Mouse (Mus musculus): ENCODE data around the gene Tssk3.
"Not testable (repeated sequence)": the region's sequence is repeated elsewhere in the genome, so short reads cannot be mapped to it uniquely, and the experiment has no call there.

Gene Tssk3

DNA sequence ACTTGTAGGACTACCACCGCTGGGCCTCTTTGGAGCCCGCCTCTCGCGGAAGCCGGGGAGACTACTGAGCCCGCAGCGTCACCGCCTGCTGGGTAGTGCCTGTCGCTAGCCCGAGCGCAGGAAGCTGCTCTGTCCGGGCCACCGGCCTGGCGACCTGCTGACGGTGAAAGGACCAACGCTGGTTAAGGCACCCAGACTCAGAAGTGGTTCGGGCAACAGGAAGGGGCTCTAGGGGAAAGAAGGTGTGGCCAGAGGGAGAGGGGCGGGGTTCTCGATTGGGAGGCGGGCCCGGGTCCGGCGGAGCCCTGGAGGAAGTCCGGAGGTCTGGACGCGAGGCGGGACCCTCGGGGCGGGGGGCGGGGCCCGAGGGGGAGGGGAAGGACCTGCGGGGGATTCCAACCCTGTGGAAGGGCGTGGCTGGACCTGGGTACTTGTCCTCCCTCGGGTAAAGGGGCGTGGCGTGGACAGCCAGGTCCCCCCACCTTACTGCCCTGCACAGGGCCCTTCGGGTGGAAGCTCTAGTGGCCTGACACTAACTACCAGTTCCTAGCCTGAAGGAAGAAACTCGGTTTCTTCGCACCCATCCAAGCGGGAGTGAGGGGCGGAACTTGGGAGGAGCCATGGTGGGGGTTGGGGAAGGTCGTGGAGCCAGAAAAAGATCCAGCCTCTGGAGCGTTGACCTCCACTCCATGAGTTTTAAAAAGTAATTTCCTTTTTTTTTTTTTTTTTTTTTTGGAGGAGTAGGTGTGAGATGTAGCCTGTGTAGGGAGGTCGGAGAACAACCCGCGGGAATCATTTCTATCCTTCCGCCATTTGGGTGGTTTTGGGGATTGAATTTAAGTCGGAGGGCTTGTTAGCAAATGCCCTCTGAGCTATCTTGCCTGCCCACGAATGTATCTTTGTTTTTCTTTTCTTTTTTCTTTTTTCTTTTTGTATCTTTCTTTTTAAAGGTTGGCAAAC lies 10.1 kb upstream of the Tssk3 start:
- peak; percentile 96 for DNase-seq

DNA sequence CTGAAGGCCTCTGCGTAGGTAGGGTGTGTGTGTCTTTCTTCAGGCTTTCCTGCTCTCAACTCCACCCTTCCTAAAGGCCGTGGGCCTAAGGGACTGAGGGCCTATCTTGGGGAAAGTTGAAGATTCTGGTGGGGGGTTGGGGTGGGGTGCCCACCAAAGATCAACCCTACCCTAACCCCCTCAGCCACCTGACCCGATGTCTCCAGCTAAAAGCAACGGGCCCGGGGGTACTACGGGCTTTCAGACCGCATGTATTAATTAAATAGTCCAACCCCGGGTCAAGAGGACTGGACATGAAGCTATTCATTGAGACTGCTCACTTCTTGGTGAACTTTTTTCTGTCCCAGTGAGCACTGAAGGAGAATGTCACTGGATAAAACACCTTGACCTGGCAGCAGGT lies 9.2 kb upstream of the Tssk3 start:
- no peak for DNase-seq

DNA sequence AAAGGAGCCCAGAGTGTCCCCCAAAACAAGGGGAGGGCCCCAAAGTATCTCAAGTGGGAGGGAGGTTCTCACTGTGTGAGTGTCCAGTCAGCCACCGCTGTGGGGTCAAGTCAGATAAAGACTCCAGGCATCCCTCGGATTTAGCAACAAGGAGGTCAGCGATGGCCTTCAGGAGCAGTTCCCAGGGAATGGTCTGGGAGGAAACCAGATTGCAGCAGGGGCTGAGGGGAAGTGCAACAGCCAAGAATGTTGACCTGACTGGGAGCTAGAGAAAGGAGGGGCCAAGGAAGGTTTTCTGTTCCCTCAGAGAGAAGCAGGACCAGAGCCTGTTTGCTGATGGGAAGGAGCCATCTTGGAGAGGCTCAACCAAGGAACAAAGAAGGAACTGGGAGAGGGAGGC lies 8.1 kb upstream of the Tssk3 start:
- peak; percentile 48 for DNase-seq

DNA sequence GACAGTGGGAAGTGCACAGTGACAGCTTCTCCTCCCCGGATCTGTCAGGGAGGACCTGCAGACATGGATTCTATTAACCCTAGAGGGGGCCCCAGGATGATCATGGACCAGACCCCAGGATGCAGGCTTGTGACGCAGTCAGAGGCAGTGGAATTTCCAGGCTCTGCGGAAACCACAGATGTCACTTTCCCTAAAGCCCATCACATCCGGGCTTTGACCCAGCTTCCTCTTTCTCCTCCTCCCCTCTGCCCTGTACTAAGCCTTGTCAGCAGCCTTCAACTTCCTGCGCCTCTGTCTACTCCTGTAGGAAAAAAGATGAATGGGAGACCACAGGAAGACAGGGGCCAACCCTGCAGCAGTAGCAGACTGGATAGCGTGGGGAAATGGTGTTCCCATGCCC lies 5.8 kb upstream of the Tssk3 start:
- DNase-seq = peak; percentile 81

DNA sequence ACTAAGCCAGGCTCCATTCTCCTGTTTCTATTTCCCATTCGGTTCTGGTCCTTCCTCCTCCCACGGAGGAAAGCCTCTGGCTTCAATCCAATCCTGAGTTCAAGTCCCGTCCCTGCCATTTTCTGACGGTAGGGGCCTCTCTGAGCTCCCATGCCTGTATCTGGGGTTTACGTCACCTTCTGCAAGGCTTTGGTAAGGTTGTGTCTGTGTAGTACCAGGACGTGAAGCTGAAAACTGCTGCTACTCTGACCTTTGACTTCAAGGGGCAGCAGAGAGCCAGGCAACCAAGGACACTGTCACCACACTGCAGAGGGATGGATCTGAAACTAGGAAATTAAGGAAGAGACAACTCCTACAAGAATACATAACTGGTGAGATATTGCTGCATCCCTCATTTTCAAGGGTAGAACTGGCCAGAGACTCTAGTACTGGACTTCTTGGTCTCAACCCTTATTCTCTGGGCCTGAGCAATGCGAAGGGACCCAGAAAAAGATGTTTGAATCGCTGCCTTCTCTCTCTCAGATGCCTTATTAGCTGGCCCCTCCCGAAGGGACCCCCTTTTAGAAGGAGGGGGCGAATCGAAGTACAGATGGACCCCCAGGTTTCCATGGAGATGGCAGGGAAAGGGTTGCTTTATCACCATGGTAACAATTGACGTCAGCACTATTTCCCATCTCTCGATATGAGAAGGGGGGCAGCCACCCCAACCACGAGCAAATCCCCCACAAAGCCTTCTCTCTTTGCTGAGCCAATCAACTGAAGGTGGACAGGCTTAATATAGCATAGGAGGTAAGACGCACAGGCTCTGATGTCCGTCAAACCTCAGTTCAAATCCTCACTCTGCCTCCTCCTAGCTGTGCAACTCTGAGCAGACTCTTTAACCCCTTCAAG lies 5.1 kb upstream of the Tssk3 start:
- peak; percentile 30 for DNase-seq

DNA sequence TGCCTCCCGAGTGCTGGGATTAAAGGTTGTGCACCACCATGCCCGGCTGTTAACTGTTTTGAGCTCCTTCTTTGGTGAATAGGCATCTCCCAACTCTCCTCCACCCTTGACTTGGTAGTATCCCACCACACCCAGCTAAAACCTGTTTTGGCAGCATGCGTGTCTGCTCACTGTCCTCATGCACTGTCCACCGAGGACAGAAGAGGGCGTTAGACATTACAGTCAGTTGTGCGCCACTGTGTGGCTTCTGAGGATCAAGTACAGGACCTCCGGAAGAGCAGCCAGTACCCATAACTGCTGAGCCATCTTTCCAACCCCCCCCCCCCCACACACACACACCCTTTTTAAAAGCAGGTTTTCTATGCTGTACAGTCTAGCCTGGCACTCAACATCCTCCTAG lies 3.9 kb upstream of the Tssk3 start:
- peak; percentile 51 for DNase-seq

DNA sequence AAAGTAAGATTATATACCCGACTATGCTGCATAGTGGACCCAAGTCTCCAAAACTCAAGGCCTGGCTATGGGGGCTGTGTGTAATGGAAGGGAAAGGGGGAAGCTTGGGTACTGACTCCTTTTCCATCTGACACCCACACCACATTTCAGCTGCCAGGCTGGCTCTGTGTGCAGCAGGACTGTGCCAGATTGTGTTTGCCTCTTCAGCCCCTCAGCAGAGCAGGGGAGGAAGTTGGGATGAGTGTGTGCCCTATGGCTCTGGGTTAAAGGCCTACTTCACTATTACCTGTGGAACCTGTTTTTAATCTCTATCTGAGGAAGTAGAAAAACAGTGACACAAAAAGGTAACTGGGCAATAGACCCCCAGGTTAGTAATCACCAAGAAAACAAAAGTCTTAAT lies 9.7 kb downstream of the Tssk3 start:
- DNase-seq = no peak

DNA sequence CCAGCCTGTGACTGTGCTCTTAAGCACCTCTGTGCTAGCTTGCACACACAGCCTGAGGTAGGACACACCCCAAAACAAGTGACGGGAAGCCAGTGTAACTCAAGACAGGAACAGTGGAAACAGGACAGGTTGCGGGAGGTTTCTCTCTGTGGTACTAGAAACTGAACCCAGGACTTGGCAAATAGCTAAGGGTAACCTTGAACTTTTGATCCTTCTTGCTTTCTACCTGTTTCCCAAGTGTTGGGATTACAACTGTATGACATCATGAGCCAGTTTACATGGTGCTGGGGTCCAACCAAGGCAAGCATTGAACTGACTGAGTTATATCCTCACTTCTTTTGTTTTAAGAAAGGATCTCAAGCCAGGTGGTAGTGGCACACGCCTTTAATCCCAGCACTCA lies 11.0 kb downstream of the Tssk3 start:
- DNase-seq = no peak

DNA sequence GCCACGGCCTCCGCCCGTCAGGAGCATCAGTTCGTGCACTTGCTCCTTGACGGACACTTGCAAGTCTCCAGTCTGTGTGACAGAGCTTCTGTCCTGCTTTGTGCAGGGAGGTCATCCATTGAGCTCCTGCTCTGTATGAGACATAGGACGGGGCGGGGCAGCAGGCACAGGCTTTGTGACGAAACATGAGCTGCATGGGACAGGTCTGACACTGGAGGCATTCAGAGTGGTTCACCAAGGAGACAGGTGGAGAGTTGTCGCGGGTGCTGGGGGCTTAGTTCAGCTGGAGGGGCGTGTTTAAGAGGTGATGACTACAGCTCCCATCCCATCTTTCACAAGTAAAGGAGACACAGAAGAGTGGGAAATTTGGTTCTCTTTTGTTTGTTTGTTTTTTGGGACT lies 14.8 kb downstream of the Tssk3 start:
- DNase-seq = no peak

DNA sequence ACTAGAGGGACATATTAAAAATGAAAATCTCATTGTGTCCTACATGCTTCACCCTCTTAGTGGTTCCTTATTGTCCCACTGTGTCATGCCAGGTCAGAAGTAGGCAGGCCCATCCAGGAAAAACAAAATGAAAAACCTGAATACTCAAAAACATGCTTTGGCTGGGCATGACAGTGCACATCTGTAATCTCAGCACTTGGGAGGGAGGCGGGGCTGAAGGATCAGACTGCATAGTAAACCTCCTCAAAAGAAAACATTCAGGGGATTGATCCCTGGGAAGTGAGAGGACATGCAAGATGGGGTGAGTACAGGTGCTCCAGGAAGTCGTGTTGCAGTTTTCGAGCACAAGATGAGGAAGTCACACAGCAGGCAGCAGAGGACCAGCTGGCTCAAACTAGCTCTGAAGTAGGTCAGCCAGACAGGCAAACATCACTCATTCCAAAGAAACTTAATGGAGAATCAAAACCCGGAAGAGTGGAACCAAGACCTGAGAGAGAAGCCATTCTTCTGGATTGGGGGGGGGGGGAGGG lies 26.5 kb downstream of the Tssk3 start:
- DNase-seq = no peak

DNA sequence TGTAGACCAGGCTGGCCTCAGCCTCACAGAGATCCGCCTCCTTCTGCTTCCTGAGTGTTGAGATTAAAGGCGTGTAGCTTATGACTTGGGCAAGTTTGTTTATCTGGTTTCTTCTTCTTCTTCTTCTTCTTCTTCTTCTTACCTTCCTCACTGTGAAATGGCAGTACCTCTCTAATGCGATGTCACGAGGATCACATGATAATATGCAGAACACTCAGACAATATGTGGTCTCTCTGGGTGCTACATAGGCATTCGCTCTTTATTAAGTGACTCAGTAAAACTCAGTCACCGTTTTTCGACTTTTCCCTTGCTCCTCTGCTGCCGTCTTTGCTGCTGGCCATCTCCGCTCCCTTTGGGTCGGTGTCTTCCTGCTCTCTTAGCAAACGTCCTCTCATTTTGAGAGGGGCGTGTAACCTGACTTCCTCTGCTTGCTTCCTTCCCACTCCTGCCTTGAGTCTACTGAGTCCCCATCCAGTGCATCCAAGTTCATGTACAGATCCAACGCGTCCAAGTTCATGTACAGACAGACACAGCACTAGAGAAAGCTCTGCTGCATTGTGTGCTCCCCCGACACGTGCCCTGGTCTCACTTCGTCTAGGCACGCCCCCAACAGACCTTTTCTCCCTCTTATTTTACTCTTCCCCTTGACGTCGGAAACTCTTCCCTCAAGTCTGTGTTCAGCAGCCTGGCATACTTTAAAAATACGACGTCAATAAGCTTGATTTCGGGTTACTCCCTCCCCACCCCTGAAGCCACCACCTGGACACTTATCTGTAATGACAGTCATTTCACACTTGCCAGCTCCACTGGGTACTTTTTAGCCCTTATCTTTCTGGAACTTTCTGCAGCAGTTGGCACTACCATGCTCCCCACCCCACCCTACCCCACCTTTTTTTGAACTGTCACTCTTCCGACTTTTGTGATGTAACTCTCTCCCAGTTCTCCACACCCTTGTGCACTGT lies 27.4 kb downstream of the Tssk3 start:
- DNase-seq = no peak

DNA sequence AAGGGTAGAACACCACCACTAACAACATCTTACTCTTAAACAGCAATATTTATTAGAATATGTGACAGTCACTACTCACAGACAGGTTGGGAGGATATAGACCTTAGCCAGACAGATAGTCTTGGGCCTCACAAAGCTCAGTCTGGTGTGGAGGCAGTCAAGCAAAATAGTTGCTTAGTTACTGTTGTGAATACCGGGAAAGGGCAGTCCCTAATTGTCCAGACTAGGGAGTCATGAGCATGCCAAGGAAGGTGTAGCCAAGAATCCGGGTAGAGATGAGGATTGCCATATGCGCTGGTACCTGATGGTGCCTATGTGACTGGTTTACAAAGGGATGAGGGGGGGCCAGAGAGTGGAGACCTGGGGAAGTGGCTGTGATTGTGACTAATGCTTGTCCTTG lies 28.7 kb downstream of the Tssk3 start:
- DNase-seq = no peak

DNA sequence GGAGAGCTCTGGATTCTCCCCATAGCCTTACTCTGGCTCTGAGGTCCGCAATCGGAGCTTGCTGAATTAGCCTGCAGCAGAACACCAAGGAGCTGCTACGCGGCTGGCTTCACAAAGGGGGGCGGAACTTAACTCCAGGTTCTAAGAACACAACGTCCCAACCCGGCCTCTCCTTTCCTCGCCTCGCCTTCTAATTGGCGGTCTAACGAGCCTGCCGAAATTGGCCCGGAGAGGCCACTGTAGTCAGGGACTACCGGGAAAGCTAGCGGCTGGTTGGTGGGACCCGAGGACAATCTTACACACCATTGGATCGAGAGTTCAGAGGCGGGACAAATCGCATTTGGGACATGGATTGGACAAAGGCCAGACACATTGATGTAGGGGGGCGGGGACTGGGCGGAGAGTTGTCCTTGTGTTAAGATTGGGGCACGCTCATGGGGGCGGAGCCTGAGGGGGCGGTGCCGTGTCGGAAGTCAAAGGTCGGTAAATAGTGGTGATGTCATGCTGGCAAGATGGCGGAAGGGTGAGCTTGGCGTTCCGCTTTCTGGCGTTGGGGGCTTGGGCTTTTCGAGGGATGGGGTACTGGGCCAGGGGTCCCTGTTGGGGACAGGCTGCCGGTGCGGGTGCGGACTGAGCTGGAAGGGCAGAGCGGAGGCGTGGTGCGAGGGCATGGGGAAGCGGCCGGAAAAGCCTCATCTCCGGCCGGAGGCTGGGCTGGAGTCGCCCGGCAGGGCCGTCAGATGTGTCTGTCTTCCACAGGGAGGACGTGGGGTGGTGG lies 29.4 kb downstream of the Tssk3 start, which contains the start of gene Bsdc1:
TSS of gene Bsdc1 (plus strand) at position 399 of the 778 bp plus-strand sequence.
- DNase-seq = peak; percentile 100

DNA sequence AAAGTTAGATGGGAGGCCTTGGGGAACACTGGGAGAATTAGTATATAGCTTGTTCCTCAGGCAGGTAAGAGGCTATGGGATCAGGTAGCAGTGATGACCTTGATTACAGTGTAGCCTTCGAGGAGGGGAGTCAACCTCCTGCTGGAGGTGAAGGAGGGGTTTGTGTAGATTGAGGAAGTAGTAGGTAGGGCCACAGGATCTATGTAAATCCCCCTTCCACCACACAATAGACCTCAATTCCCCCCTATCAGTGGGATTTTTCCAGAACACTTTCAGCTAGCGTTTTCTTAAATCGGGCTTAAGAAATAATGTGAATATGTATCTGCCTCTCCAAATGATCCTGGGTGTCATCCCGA lies 30.0 kb downstream of the Tssk3 start:
- no peak for DNase-seq

DNA sequence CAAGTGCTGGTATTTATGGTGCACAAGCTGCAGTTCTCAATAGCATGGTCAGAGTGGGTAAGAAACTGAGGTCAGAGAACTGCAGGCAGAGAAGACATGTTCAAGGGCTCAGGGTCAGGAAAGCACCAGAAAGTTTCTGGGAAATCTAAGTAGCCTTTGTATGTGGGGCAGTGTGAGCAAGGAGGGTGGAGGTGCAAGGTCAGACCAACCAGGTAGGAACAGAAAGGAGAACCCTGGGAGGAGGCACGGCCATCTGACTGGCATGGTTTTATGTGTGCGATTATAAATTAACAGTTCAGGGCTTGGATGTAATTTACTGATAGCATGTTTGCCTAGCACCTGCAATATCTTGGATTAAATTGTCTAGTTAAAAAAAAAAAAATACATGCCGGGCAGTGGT lies 31.1 kb downstream of the Tssk3 start:
- no peak for DNase-seq

DNA sequence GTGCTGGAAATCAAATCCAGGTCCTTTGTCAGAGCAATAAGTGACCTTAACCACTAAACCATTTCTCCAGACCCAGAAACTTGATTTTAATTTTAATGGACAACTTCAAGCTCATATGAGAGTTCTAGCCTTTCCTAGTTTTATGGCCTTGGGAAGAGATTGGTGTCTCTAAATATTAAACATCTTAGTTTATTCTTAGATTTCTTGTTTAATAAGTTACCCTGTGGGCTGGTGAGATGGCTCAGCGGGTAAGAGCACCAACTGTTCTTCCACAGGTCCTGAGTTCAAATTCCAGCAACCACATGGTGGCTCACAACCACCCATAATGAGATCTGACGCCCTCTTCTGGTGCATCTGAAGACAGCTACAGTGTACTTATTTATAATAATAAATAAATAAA lies 33.5 kb downstream of the Tssk3 start:
- DNase-seq = not testable (repeated sequence)

DNA sequence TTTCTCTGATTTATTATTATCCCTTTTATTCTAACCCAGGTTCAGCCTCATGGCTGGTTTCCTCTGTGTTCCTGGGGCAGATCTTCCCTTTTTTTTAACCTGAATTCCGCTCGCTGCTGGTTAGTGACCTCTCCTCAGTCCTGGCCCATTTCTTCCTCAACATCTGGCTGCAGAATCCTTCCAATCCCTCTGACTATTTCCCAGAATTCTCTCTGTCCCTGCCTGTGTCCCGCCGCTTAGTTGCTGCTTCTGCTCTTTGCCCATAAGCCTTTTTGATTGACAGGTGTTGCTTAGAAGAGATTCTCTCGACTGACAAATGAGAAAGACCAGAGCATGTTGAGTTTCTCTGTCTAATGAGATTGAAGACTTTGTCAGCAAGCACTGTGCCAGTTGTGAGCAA lies 34.7 kb downstream of the Tssk3 start:
- no peak for DNase-seq

DNA sequence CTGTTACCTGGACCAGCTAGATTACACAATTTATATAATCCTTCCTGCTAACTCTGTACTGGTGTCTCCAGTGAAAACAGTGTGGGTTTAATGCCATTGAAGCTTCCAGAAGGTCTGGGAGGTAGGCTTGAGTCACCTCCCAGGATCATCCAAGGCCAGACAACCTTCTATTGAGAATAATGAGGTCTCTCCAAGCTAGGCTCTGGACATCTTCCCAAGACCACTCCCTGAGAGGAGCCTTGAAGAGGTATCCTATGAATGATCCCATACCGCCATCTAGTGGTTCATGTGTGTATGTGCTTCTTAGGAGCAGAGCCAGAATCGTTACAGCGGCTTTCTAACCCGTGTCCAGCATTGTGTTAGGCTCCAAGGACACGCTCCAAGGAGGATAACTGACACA lies 35.6 kb downstream of the Tssk3 start:
- peak; percentile 70 for DNase-seq

DNA sequence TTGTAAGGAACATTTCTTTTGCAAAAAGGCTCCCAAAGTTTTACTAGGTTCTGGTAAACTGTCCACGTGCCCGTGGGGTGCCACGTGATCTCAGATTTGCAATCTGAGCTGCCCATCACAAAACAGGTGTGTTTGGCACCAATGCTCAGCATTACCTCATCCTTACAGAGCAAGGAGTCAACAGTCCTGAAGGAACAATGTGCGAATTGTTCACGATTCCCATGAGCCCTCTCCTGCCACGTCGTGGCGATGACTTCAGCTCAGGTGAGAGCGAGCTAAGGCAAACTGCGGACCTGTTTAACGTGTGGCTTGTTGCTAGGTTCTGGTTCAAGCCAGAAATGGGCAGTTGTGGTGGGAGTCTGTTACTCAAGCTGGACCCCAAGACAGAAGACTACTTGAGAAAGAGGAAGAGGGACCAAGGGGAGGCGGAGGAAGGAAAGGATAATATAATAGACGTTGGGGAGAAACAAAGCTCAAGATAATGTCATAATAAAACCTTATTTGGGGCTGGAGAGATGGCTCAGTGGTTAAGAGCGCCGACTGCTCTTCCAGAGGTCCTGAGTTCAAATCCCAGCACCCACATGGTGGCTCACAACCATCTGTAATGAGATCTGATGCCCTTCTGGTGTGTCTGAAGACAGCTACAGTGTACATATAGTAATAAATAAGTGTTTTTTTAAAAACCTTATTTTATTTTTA lies 39.2 kb downstream of the Tssk3 start:
- no peak for DNase-seq

DNA sequence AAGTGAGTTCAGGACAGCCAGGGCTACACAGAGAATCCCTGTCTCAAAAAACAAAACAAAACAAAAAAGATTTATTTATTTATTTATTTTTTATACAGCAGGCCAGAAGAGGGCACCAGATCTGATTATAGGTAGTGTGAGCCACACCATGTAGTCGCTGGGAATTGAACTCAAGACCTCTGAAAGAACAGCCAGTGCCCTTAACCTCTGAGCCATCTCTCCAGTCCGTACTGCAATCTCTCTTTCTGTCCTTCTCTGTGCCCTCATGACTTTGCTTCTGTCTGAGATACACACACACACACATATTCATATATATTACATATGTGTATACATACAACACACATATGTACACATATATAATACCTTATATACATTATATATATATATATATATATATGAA lies 40.0 kb downstream of the Tssk3 start:
- no peak for DNase-seq

DNA sequence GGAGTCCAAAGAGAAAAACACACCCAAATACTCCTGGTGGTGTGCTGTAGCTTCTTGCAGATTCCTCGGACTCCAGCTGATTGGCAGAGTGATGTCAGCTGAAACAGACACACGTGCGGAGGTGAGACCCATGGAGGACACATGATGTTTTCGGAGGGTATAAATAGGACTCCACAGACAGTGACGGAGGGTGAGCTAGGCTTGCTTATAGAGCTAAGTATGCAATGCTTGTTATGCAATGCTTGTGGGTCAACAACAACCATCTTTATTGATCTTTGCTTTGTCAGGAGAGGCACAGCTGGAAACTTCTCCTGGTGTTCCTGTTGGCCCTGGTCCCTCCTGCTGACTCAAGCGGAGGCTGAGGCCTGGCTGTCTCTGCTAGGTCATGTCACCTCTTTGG lies 42.1 kb downstream of the Tssk3 start:
- DNase-seq = no peak
